Mouse (Mus musculus) mesoderm, embryonic 11.5 days (tissue): ENCODE measurements around the gene Stxbp3.
"Not testable (repeated sequence)": the region's sequence is repeated elsewhere in the genome, so short reads cannot be mapped to it uniquely, and the experiment has no call there.

Experiments
- DNase-seq: peaks from one replicate; pipeline ENCODE4 v3.0.0-alpha.2; 2012; ENCODE audit warnings: low read depth, low spot score

Stxbp3 gene

GRCm38 (mm10) chr3:108840000-108840715, at the start of gene Stxbp3:
Gene Stxbp3, minus strand, starts transcription at chr3:108840526.
- peak; percentile 98 for DNase-seq

- DNase-seq = no peak
Observed at GRCm38 (mm10) chr3:108889908-108890307, 49.6 kb upstream of the Stxbp3 start, which contains the start of gene Fndc7. Gene Fndc7, minus strand, starts transcription at chr3:108890008.

GRCm38 (mm10) chr3:108887618-108887975, 47.3 kb upstream of the Stxbp3 start:
- DNase-seq = no peak

- no peak for DNase-seq
Observed at GRCm38 (mm10) chr3:108886934-108887617, 46.8 kb upstream of the Stxbp3 start.

- peak; percentile 55 for DNase-seq
Observed at GRCm38 (mm10) chr3:108885686-108886530, 45.6 kb upstream of the Stxbp3 start.

- DNase-seq = no peak
Observed at GRCm38 (mm10) chr3:108884706-108885289, 44.5 kb upstream of the Stxbp3 start.

- DNase-seq = no peak
Observed at GRCm38 (mm10) chr3:108883067-108883466, 42.7 kb upstream of the Stxbp3 start.

- DNase-seq = not testable (repeated sequence)
Observed at GRCm38 (mm10) chr3:108881873-108882272, 41.5 kb upstream of the Stxbp3 start.

GRCm38 (mm10) chr3:108880544-108881507, 40.5 kb upstream of the Stxbp3 start:
- DNase-seq = peak; percentile 69

- no peak for DNase-seq
Observed at GRCm38 (mm10) chr3:108879836-108880435, 39.6 kb upstream of the Stxbp3 start.

GRCm38 (mm10) chr3:108879129-108879528, 38.8 kb upstream of the Stxbp3 start:
- DNase-seq = no peak

GRCm38 (mm10) chr3:108870631-108871030, 30.3 kb upstream of the Stxbp3 start:
- no peak for DNase-seq

GRCm38 (mm10) chr3:108867449-108867848, 27.1 kb upstream of the Stxbp3 start:
- DNase-seq = no peak

- no peak for DNase-seq
Observed at GRCm38 (mm10) chr3:108865676-108866075, 25.4 kb upstream of the Stxbp3 start.

- DNase-seq = no peak
Observed at GRCm38 (mm10) chr3:108865129-108865528, 24.8 kb upstream of the Stxbp3 start.

GRCm38 (mm10) chr3:108863091-108863490, 22.8 kb upstream of the Stxbp3 start:
- no peak for DNase-seq

- DNase-seq = not testable (repeated sequence)
Observed at GRCm38 (mm10) chr3:108862282-108862681, 22.0 kb upstream of the Stxbp3 start.

- no peak for DNase-seq
Observed at GRCm38 (mm10) chr3:108860786-108861185, 20.5 kb upstream of the Stxbp3 start.

GRCm38 (mm10) chr3:108858231-108858770, 18.0 kb upstream of the Stxbp3 start:
- DNase-seq = peak; percentile 37

- no peak for DNase-seq
Observed at GRCm38 (mm10) chr3:108857714-108858113, 17.4 kb upstream of the Stxbp3 start.
